Mouse (Mus musculus): ENCODE results near the gene Gin1. TPM values are rescaled to one million over a fixed set of nuclear protein-coding genes. Genes with fewer than 3 reads are reported as not detected.
A peak's percentile ranks its signal among the peaks of the same experiment; 100 is the strongest.

Gin1 gene
- polyA plus RNA-seq, 1 experiment from 2014 or later: 17.3 TPM

GRCm38 (mm10) chr1:97809255-97809912 is 39.4 kb downstream of the Gin1 start:
- Histone ChIP-seq H3K36me3 (ENCODE audit: insufficient read depth) (no peaks in the 10 kb centered on the region), H3K4me3 (ENCODE audit: low read depth, low read length) (no peak overlapping the region), H3K4me1 (ENCODE audit: insufficient read depth) (no peaks in the 10 kb centered on the region), H3K9ac (no peak overlapping the region), H3K27me3 (ENCODE audit: insufficient read depth, low read length) (no peaks in the 10 kb centered on the region), H3K4me2 (no peak overlapping the region), H3K27ac (ENCODE audit: low read depth) (no peak overlapping the region), H3K9me3 (ENCODE audit: low read depth, low read length) (no peaks in the 10 kb centered on the region)
- ATAC-seq (ENCODE audit: insufficient read depth): no peak
- TF ChIP-seq CTCF (IDR thresholded peaks at IDR 0.05; ENCODE audit: low read depth): peak; percentile 59
- WGBS: 35% methylated on average over 2 of the region's 2 CpGs
- peak; percentile 75 for DNase-seq

- H3K4me1 ChIP-seq (ENCODE audit: insufficient read depth): no peaks in the 10 kb centered on the region
- no peak overlapping the region for H3K4me2 ChIP-seq
- DNase-seq (no peak), ATAC-seq (ENCODE audit: insufficient read depth) (no peak)
- H3K9me3 ChIP-seq (ENCODE audit: low read depth, low read length): no peaks in the 10 kb centered on the region
- H3K9ac ChIP-seq: no peak overlapping the region
- 91% methylated on average over 3 of the region's 3 CpGs for WGBS
- H3K27me3 ChIP-seq (ENCODE audit: insufficient read depth, low read length): no peaks in the 10 kb centered on the region
- no peaks in the 10 kb centered on the region for H3K36me3 ChIP-seq (ENCODE audit: insufficient read depth)
- H3K4me3 ChIP-seq (ENCODE audit: low read depth, low read length): no peak overlapping the region
- no peak for TF ChIP-seq CTCF (IDR thresholded peaks at IDR 0.05; ENCODE audit: low read depth)
- no peak overlapping the region for H3K27ac ChIP-seq (ENCODE audit: low read depth)
Observed at GRCm38 (mm10) chr1:97821282-97821681, 51.3 kb downstream of the Gin1 start.

- H3K9ac ChIP-seq: no peak overlapping the region
- 65% methylated on average over 5 of the region's 5 CpGs for WGBS
- H3K36me3 ChIP-seq (ENCODE audit: insufficient read depth): no peaks in the 10 kb centered on the region
- DNase-seq (no peak), ATAC-seq (ENCODE audit: insufficient read depth) (no peak)
- no peak overlapping the region for H3K4me3 ChIP-seq (ENCODE audit: low read depth, low read length)
- H3K4me1 ChIP-seq (ENCODE audit: insufficient read depth): no peaks in the 10 kb centered on the region
- no peaks in the 10 kb centered on the region for H3K27me3 ChIP-seq (ENCODE audit: insufficient read depth, low read length)
- no peaks in the 10 kb centered on the region for H3K9me3 ChIP-seq (ENCODE audit: low read depth, low read length)
- TF ChIP-seq CTCF (IDR thresholded peaks at IDR 0.05; ENCODE audit: low read depth): no peak
- H3K27ac ChIP-seq (ENCODE audit: low read depth): no peak overlapping the region
- H3K4me2 ChIP-seq: no peak overlapping the region
Observed at GRCm38 (mm10) chr1:97822203-97822602, 52.2 kb downstream of the Gin1 start.

GRCm38 (mm10) chr1:97822904-97823303 is 52.9 kb downstream of the Gin1 start:
- H3K27me3 ChIP-seq (ENCODE audit: insufficient read depth, low read length): no peaks in the 10 kb centered on the region
- no peak overlapping the region for H3K27ac ChIP-seq (ENCODE audit: low read depth)
- no peaks in the 10 kb centered on the region for H3K4me1 ChIP-seq (ENCODE audit: insufficient read depth)
- DNase-seq (no peak), ATAC-seq (ENCODE audit: insufficient read depth) (no peak)
- H3K9ac ChIP-seq: no peak overlapping the region
- no peak overlapping the region for H3K4me2 ChIP-seq
- no peak overlapping the region for H3K4me3 ChIP-seq (ENCODE audit: low read depth, low read length)
- no peak for TF ChIP-seq CTCF (IDR thresholded peaks at IDR 0.05; ENCODE audit: low read depth)
- WGBS: 93% methylated on average over 7 of the region's 7 CpGs
- H3K36me3 ChIP-seq (ENCODE audit: insufficient read depth): no peaks in the 10 kb centered on the region
- H3K9me3 ChIP-seq (ENCODE audit: low read depth, low read length): no peaks in the 10 kb centered on the region

GRCm38 (mm10) chr1:97827566-97827965 is 57.6 kb downstream of the Gin1 start:
- H3K27ac ChIP-seq (ENCODE audit: low read depth): no peak overlapping the region
- no peak overlapping the region for H3K4me2 ChIP-seq
- H3K4me1 ChIP-seq (ENCODE audit: insufficient read depth): no peaks in the 10 kb centered on the region
- no peaks in the 10 kb centered on the region for H3K36me3 ChIP-seq (ENCODE audit: insufficient read depth)
- no peak overlapping the region for H3K4me3 ChIP-seq (ENCODE audit: low read depth, low read length)
- ATAC-seq (ENCODE audit: insufficient read depth): peak; percentile 24; the same call in 1 of the 2 replicates
- no peaks in the 10 kb centered on the region for H3K9me3 ChIP-seq (ENCODE audit: low read depth, low read length)
- no peak for TF ChIP-seq CTCF (IDR thresholded peaks at IDR 0.05; ENCODE audit: low read depth)
- DNase-seq: peak; percentile 34
- no peak overlapping the region for H3K9ac ChIP-seq
- no peaks in the 10 kb centered on the region for H3K27me3 ChIP-seq (ENCODE audit: insufficient read depth, low read length)
- 56% methylated on average over 2 of the region's 2 CpGs for WGBS

- DNase-seq (no peak), ATAC-seq (ENCODE audit: insufficient read depth) (no peak)
- no peak overlapping the region for H3K4me2 ChIP-seq
- H3K36me3 ChIP-seq (ENCODE audit: insufficient read depth): no peaks in the 10 kb centered on the region
- H3K27ac ChIP-seq (ENCODE audit: low read depth): no peak overlapping the region
- H3K9ac ChIP-seq: no peak overlapping the region
- no peaks in the 10 kb centered on the region for H3K27me3 ChIP-seq (ENCODE audit: insufficient read depth, low read length)
- H3K4me3 ChIP-seq (ENCODE audit: low read depth, low read length): no peak overlapping the region
- no peaks in the 10 kb centered on the region for H3K4me1 ChIP-seq (ENCODE audit: insufficient read depth)
- 95% methylated on average over 5 of the region's 5 CpGs for WGBS
- no peaks in the 10 kb centered on the region for H3K9me3 ChIP-seq (ENCODE audit: low read depth, low read length)
- no peak for TF ChIP-seq CTCF (IDR thresholded peaks at IDR 0.05; ENCODE audit: low read depth)
Observed at GRCm38 (mm10) chr1:97828087-97828486, 58.1 kb downstream of the Gin1 start.

- no peak overlapping the region for H3K4me2 ChIP-seq
- H3K27ac ChIP-seq (ENCODE audit: low read depth): peak overlapping the region; percentile 52; the same call in 1 of the 2 replicates
Observed at GRCm38 (mm10) chr1:97833466-97834353, 63.7 kb downstream of the Gin1 start.

More at GRCm38 (mm10) chr1:97833466-97834353, 63.7 kb downstream of the Gin1 start:
- ATAC-seq (ENCODE audit: insufficient read depth) (peak; percentile 81; the same call in 1 of the 2 replicates), DNase-seq (peak; percentile 79)
- H3K4me1 ChIP-seq (ENCODE audit: insufficient read depth): no peaks in the 10 kb centered on the region
- H3K36me3 ChIP-seq (ENCODE audit: insufficient read depth): no peaks in the 10 kb centered on the region
- no peaks in the 10 kb centered on the region for H3K27me3 ChIP-seq (ENCODE audit: insufficient read depth, low read length)
- 51% methylated on average over 5 of the region's 5 CpGs for WGBS
- no peaks in the 10 kb centered on the region for H3K9me3 ChIP-seq (ENCODE audit: low read depth, low read length)
- no peak for TF ChIP-seq CTCF (IDR thresholded peaks at IDR 0.05; ENCODE audit: low read depth)
- no peak overlapping the region for H3K9ac ChIP-seq
- H3K4me3 ChIP-seq (ENCODE audit: low read depth, low read length): no peak overlapping the region
